Mouse (Mus musculus) bone marrow macrophage, adult 2 months (primary cell): ENCODE measurements around the gene Grb10. TPM values are rescaled to one million over a fixed set of nuclear protein-coding genes. Genes with fewer than 3 reads are reported as not detected.

Source experiments
- H3K27ac ChIP-seq: 2 replicates; pipeline ENCODE4 v1.5.1; 2012; ENCODE audit warnings: low read depth, low read length; ENCODE audit not compliant: insufficient read depth
- H3K4me1 ChIP-seq: 2 replicates; pipeline ENCODE4 v1.6.1; 2012; ENCODE audit warnings: low read length; ENCODE audit not compliant: control insufficient read depth, insufficient read depth
- H3K4me3 ChIP-seq: 2 replicates; pipeline ENCODE4 v1.5.1; 2012; ENCODE audit warnings: mild to moderate bottlenecking, low read length, moderate library complexity; ENCODE audit not compliant: insufficient read depth
- CTCF ChIP-seq: IDR thresholded peaks from 2 replicates; pipeline ENCODE4 v1.5.1; 2012; ENCODE audit warnings: low read depth, mild to moderate bottlenecking, low read length, moderate library complexity
- POLR2A ChIP-seq: IDR thresholded peaks from 2 replicates; pipeline ENCODE4 v1.6.1; 2012; ENCODE audit warnings: mild to moderate bottlenecking, low read depth, low read length, borderline replicate concordance
- polyA plus RNA-seq: library from polyadenylated mRNA; stranded (reverse); fragments of >200 nt; gene quantifications from 2 replicates; pipeline ENCODE4 v1.2.4, GENCODE M21; 2012; ENCODE audit not compliant: missing spikeins, insufficient read depth, insufficient read length

Gene Grb10
- polyA plus RNA-seq, 1 experiment, result 0.74 TPM

DNA sequence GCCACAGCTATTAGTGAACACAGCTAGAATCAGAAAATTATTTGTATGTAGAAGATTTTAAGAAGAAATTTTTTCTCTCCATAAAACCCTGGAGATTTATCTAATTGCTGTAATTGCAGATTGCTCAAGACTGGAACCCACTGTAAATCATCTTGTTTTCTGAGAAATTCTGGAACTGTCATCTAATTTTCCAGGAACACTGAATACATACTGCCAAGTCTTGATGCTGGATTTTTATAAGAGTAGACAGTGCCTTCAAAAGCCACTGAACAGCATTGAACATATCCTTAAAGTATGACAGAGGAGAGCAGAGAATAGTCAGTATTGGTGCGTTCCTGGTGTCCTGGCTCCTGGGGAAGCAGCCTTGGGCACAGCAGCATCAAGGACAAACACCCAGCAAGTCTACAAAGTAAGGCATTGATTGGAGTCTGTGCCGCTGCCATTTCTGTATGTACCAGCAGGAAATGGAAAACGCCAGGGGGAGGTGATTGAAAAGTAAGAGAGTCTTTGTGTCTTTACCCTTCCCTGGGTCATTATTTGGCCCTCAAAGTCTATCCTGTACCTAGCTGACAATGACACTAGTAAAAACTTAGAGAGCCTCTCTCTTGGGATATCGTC lies 38.1 kb downstream of the Grb10 start:
- TF ChIP-seq CTCF (no peak), POLR2A (no peak)
- Histone ChIP-seq H3K4me1 (no peaks in the 10 kb centered on the region), H3K27ac (no peak overlapping the region), H3K4me3 (no peak overlapping the region)

DNA sequence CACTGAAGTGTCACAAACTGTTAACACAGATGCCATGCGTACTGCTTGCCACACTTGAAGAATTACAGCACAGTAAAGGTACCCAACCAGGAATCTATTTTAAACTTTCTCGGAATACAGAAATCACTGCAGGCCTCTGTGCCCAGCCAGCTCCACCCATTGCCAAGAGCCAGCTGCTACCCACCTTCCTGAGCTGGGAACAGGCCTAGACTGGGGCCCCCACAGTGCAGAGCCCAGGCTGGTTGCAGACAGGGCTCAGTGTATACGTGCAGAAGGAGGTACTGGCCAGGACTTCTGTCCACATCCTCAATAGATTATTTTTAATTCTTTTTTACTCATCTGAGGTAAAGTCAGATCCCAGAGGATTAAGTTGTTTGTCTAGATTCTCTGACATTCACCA lies 39.6 kb downstream of the Grb10 start:
- TF ChIP-seq POLR2A (no peak), CTCF (no peak)
- Histone ChIP-seq H3K27ac (no peak overlapping the region), H3K4me3 (no peak overlapping the region), H3K4me1 (no peaks in the 10 kb centered on the region)

DNA sequence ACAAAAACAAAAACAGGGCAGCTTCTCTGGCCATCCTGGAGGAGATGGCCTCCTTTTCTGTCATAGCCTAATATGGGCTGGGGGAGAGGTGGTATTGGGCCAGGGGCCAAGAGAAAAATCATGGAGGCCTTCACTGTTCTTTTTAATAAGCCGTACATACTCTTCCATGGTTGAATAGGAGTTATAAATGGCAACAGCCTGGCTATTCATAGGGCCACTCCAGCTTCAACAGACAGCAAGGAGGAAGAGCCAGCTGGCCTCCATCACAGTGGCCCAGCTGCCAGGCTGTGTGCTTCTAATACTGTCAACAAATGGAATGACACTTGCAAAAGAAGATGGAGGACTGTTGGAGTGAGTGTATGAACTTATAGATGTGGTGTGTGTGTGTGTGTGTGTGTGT lies 41.4 kb downstream of the Grb10 start:
- Histone ChIP-seq H3K27ac (no peak overlapping the region), H3K4me3 (no peak overlapping the region), H3K4me1 (no peaks in the 10 kb centered on the region)
- TF ChIP-seq POLR2A, result no peak
- no peak for TF ChIP-seq CTCF

DNA sequence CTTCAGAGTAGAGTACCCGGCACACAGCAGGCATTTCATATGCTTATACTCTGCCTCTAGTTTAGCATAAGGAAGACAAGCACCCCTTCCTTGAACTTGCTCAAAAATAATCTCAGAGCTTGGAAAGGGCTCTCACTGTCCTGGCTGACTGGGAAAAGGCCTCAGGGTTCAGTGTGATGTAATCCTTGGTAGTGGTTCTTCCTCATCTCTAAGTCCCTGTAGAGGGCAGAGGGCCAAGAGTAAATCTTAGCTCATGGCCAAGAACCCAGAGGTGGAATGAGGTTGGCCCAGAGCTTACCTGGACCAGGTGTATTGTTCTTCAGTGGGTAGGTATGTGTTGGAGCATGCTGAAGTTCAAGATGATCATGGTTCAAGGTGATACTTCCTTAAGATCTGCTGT lies 43.1 kb downstream of the Grb10 start:
- no peak for TF ChIP-seq CTCF
- TF ChIP-seq POLR2A, result no peak
- Histone ChIP-seq H3K4me1 (no peaks in the 10 kb centered on the region), H3K4me3 (no peak overlapping the region), H3K27ac (no peak overlapping the region)

DNA sequence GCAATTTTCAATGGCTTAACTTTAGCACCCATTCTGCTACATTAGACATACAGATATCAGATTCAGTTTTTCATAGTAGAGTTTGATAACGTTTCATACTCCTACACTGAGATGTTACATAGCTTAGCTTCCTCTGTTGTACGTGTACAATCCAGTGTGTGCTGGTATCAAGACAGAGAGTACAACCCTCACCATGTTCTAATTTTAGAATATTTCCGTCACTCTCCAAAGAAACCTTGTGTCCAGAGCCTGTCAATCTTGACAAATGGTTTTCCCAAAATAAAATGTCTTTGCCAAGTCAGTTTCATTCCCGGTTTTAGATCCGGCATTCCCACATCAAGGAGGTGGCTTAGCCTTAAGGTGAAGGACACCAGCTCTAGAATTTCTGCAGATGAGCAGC lies 44.7 kb downstream of the Grb10 start:
- H3K4me3 ChIP-seq, result no peak overlapping the region
- no peaks in the 10 kb centered on the region for H3K4me1 ChIP-seq
- TF ChIP-seq POLR2A (no peak), CTCF (no peak)
- H3K27ac ChIP-seq, result no peak overlapping the region

DNA sequence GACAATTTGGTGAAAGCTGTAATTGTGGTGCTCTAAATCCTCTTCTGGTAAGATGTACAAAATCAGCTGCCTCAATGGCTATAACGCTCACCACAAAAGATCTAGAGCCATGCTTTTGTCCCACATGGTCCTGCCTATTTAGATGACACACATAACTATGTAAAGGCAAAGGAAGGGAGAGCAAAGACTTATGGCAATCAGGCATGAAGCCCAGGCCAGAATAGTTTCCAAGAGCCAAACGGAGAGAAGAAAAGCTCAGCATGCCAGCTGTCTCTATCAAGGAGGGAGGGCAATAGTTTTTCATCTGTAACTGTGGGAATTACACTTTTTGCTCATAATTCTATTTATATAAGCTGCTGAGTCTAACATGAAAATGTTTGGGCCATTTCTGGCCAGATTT lies 45.3 kb downstream of the Grb10 start:
- Histone ChIP-seq H3K27ac (no peak overlapping the region), H3K4me1 (no peaks in the 10 kb centered on the region), H3K4me3 (no peak overlapping the region)
- TF ChIP-seq CTCF (no peak), POLR2A (no peak)

DNA sequence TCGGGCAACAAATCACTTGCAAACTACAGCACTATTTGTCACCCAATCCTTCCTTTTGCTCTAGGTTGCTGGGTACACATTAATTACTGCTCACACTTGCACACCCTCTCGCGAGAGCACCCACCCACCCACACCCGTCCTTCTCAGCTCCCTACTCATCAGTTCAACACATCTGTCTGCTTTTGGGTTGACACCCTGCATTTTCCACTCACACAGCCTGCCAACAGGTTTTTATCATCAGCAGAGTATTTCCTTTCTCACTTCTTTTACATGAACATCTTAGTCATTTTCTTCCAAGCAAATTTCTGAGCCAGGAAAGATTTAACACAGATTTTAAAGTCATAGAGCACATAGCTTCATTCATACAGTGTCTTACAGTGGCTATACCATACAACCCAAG lies 48.6 kb downstream of the Grb10 start:
- no peak overlapping the region for H3K27ac ChIP-seq
- no peak overlapping the region for H3K4me3 ChIP-seq
- TF ChIP-seq POLR2A (no peak), CTCF (no peak)
- H3K4me1 ChIP-seq, result no peaks in the 10 kb centered on the region

DNA sequence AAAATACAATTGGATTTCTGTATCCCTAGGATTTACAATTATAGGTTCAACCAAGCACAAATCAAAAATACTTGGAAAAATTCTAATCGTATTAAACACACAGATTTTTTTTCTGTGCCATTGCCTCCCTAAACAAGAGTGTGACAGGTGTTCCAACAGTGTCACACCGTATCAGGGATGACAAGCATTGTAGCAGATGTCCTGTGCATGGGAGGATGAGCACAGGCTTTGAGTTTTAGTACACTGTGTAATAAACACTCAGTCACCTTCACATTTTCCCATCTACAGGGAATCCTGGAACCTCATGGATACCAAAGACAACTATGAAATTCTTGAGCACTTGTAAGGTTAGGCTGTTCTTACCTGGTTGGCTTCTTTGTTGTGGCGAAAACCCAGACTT lies 51.2 kb downstream of the Grb10 start:
- no peak for TF ChIP-seq POLR2A
- H3K4me3 ChIP-seq, result no peak overlapping the region
- H3K27ac ChIP-seq, result no peak overlapping the region
- H3K4me1 ChIP-seq, result no peaks in the 10 kb centered on the region

DNA sequence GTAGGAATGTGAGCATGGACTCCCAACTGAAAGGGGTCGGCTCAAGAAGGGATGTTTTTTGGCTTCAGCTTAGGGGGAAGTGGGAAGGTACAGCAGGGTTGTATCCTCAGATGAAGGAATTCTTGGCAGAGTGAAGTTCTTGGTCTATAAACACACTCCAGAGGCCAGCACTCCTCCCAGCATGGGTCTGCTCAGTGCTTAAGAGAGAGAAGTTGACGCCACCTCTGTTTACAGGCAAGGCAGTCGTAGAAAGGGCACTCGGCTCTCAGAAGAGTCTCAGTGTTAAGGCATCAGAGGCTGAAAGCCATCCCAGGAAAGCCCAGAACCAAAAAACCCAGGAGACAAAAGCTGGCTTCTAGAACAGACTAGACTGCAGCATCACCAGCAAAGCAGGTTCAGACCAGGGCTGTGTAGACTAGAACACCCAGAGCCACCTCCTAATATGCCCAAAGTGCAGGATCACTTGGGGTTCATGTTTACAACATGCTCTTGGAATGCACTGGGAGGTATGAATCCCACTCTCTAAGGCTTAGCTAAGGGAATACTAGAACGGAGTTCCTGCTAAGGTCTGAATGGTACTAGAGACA lies 59.8 kb downstream of the Grb10 start:
- H3K4me3 ChIP-seq, result no peak overlapping the region
- H3K27ac ChIP-seq, result no peak overlapping the region
- TF ChIP-seq CTCF (no peak), POLR2A (no peak)
- H3K4me1 ChIP-seq, result no peaks in the 10 kb centered on the region

DNA sequence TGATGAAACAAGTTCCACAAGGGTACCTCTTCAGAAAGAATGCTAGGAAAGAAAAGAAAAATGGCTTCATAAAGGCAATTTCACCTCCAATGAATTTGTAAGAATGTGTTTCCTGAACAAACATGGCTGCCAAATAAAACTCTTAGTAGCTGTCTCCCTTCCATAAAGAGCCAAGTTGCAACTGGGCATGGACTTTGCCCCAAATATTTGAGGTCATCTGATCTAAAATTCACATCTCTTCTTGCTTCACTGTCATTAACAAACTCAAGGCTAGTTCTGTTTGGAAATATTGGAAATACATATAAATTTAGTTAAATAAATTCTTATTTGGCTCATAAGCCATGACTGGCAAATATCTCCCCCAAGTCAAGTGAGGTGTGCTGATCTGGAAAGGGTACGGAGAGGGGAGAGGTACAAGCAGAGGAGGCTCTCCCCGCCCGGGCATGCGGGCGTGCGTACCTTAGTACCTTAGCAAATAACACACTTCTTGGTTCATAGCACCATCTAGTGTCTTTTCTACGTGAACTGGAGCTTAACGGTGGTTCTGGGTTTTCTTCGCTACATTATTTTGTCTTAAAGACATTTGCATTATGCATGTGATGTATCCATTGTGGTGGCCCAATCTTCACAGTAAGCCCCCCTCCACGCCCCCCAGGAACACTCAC lies 63.8 kb downstream of the Grb10 start:
- H3K27ac ChIP-seq, result no peak overlapping the region
- no peaks in the 10 kb centered on the region for H3K4me1 ChIP-seq
- TF ChIP-seq CTCF (peak; percentile 58), POLR2A (no peak)
- no peak overlapping the region for H3K4me3 ChIP-seq

DNA sequence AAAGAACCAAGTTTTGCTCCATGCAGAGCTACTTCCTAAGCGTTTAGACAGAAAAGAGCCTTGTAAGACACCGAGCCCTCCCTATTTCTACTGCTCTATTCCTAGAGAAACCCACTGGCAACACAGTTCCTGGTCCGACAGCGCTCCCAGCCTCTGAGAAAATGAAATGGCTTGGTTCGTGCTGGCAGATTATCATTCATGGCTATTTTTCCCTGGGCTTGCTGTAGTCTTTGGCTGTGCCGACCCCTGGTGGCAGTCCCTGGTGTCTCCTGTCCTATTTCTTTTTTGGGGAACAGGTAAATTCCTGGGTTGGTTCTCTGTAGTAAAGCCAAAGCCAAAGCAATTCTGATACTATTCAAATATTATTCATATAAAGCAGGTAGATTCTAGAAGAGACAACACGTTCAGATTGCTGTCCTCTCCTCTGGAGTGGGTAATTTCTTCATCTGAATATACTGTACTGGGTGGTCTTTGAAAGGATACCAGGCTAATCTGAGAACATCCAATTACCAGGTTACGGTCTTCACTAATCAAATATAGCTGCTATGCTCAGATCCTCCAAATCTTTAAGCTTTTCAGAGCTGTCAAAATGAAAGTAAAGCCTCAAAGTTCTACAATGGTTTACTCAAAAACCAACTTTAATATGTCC lies 65.0 kb downstream of the Grb10 start:
- TF ChIP-seq POLR2A (no peak), CTCF (peak; percentile 97)
- no peak overlapping the region for H3K4me3 ChIP-seq
- no peak overlapping the region for H3K27ac ChIP-seq
- H3K4me1 ChIP-seq, result no peaks in the 10 kb centered on the region
